Mouse (Mus musculus) liver, postnatal 0 days (tissue): ENCODE results near the gene Unc13c. TPM values are rescaled to one million over a fixed set of nuclear protein-coding genes. Genes with fewer than 3 reads are reported as not detected.

Experiments used
- ATAC-seq: fragments of 200-750 bp; cut with Nextera tagmentation; 2 replicates; pipeline ENCODE4 v1.8.0; 2017; ENCODE audit warnings: mild to moderate bottlenecking, moderate library complexity
- DNase-seq: peaks from one replicate; pipeline ENCODE4 v3.0.0-alpha.2; 2016
- H3K27ac ChIP-seq: fragments of 300-500 bp; sonication (generic); 2 replicates; pipeline ENCODE4 v1.5.1; 2014; ENCODE audit warnings: antibody characterized with exemption, moderate library complexity, mild to moderate bottlenecking, low read depth
- H3K27me3 ChIP-seq: fragments of 300-500 bp; sonication (generic); 2 replicates; pipeline ENCODE4 v1.6.1; 2014; ENCODE audit warnings: low read length, control low read depth, mixed read lengths; ENCODE audit not compliant: insufficient read depth
- H3K36me3 ChIP-seq: fragments of 300-500 bp; sonication (generic); replicated peaks from 2 replicates; pipeline ENCODE4 v1.6.1; 2014; ENCODE audit warnings: mild to moderate bottlenecking, control low read depth, low read length, moderate library complexity, mixed read lengths; ENCODE audit not compliant: insufficient read depth
- H3K4me1 ChIP-seq: fragments of 300-500 bp; sonication (generic); 2 replicates; pipeline ENCODE4 v1.6.1; 2014; ENCODE audit warnings: antibody characterized with exemption, mild to moderate bottlenecking, control low read depth; ENCODE audit not compliant: insufficient read depth
- H3K4me2 ChIP-seq: fragments of 300-500 bp; sonication (generic); 2 replicates; pipeline ENCODE4 v1.6.1; 2014; ENCODE audit warnings: low read depth, mild to moderate bottlenecking, low read length, moderate library complexity, mixed read lengths
- H3K4me3 ChIP-seq: fragments of 300-500 bp; sonication (generic); 2 replicates; pipeline ENCODE4 v1.5.1; 2014; ENCODE audit warnings: low read depth, low read length
- H3K9ac ChIP-seq: fragments of 300-500 bp; sonication (generic); replicated peaks from 2 replicates; pipeline ENCODE4 v1.6.1; 2014; ENCODE audit warnings: mild to moderate bottlenecking, moderate library complexity
- H3K9me3 ChIP-seq: fragments of 300-500 bp; sonication (generic); 2 replicates; pipeline ENCODE4 v1.6.1; 2016; ENCODE audit warnings: mild to moderate bottlenecking, control low read depth, low read length, mixed read lengths
- CTCF ChIP-seq: sonication (generic); IDR thresholded peaks from 2 replicates; pipeline ENCODE4 v1.5.1; 2016; ENCODE audit warnings: antibody characterized with exemption, low read depth
- EP300 ChIP-seq: IDR thresholded peaks from 2 replicates; pipeline ENCODE4 v1.6.1; 2016; ENCODE audit warnings: antibody characterized with exemption, low read depth, mild to moderate bottlenecking
- WGBS: fragments of 180-500 bp; shearing (Covaris S2); extraction: QIAGEN DNeasy Blood & Tissue Kit; methylation state at CpG from one replicate; pipeline ENCODE4 v1.1.7; 2014; ENCODE audit not compliant: insufficient replicate concordance; 5-methylcytosine and 5-hydroxymethylcytosine counted together
- polyA plus RNA-seq: library from polyadenylated mRNA; unstranded; fragments of >200 nt; fragmentation: Nextera tagmentation; extraction: Ambion mirVana; gene quantifications from 2 replicates; pipeline ENCODE4 v1.2.1, GENCODE M21; 2015

Unc13c gene
- polyA plus RNA-seq, 1 experiment from 2014 or later, result 0.04 TPM

GRCm38 (mm10) chr9:73883587-73883986, 85.2 kb downstream of the Unc13c start:
- ATAC-seq, result no peak
- DNase-seq, result no peak
- Histone ChIP-seq H3K27ac (no peak overlapping the region), H3K27me3 (no peaks in the 10 kb centered on the region), H3K9ac (no peak overlapping the region), H3K4me1 (no peaks in the 10 kb centered on the region), H3K4me3 (no peak overlapping the region), H3K9me3 (no peaks in the 10 kb centered on the region; the same call in 1 of the 2 replicates), H3K36me3 (no peaks in the 10 kb centered on the region), H3K4me2 (no peak overlapping the region)
- 38% methylated on average over 1 of the region's 1 CpGs for WGBS
- TF ChIP-seq CTCF, result no peak
- no peak for TF ChIP-seq EP300

GRCm38 (mm10) chr9:73883143-73883542, 85.6 kb downstream of the Unc13c start:
- H3K27ac ChIP-seq, result no peak overlapping the region
- H3K4me1 ChIP-seq, result no peaks in the 10 kb centered on the region
- no peak overlapping the region for H3K4me3 ChIP-seq
- no peak for DNase-seq
- no peak for TF ChIP-seq CTCF
- TF ChIP-seq EP300, result no peak
- no peaks in the 10 kb centered on the region for H3K36me3 ChIP-seq
- H3K4me2 ChIP-seq, result no peak overlapping the region
- no peak for ATAC-seq
- H3K27me3 ChIP-seq, result no peaks in the 10 kb centered on the region
- no peaks in the 10 kb centered on the region; the same call in 1 of the 2 replicates for H3K9me3 ChIP-seq
- 67% methylated on average over 1 of the region's 1 CpGs for WGBS
- H3K9ac ChIP-seq, result no peak overlapping the region

GRCm38 (mm10) chr9:73882393-73882919, 86.3 kb downstream of the Unc13c start:
- DNase-seq (no peak), ATAC-seq (no peak)
- Histone ChIP-seq H3K9ac (no peak overlapping the region), H3K4me2 (no peak overlapping the region), H3K4me3 (no peak overlapping the region), H3K27me3 (no peaks in the 10 kb centered on the region), H3K27ac (no peak overlapping the region), H3K36me3 (no peaks in the 10 kb centered on the region), H3K9me3 (no peaks in the 10 kb centered on the region; the same call in 1 of the 2 replicates), H3K4me1 (no peaks in the 10 kb centered on the region)
- TF ChIP-seq CTCF (no peak), EP300 (no peak)
- 75% methylated on average over 5 of the region's 5 CpGs for WGBS

- DNase-seq (no peak), ATAC-seq (no peak)
- Histone ChIP-seq H3K4me1 (no peaks in the 10 kb centered on the region), H3K36me3 (no peaks in the 10 kb centered on the region), H3K27me3 (no peaks in the 10 kb centered on the region), H3K4me2 (no peak overlapping the region), H3K9ac (no peak overlapping the region), H3K4me3 (no peak overlapping the region), H3K27ac (no peak overlapping the region), H3K9me3 (no peaks in the 10 kb centered on the region)
- no peak for TF ChIP-seq CTCF
- TF ChIP-seq EP300, result no peak
- 70% methylated on average over 2 of the region's 2 CpGs for WGBS
Measured at GRCm38 (mm10) chr9:73867410-73868067, 101.2 kb downstream of the Unc13c start.

GRCm38 (mm10) chr9:73866666-73867065, 102.1 kb downstream of the Unc13c start:
- Histone ChIP-seq H3K9me3 (no peaks in the 10 kb centered on the region), H3K4me1 (no peaks in the 10 kb centered on the region), H3K4me2 (no peak overlapping the region), H3K36me3 (no peaks in the 10 kb centered on the region), H3K4me3 (no peak overlapping the region), H3K9ac (no peak overlapping the region), H3K27me3 (no peaks in the 10 kb centered on the region), H3K27ac (no peak overlapping the region)
- DNase-seq, result no peak
- no peak for TF ChIP-seq CTCF
- TF ChIP-seq EP300, result no peak
- ATAC-seq, result no peak
- WGBS, result 64% methylated on average over 2 of the region's 2 CpGs

- WGBS, result 76% methylated on average over 3 of the region's 3 CpGs
- no peaks in the 10 kb centered on the region for H3K36me3 ChIP-seq
- DNase-seq (no peak), ATAC-seq (no peak)
- H3K27me3 ChIP-seq, result no peaks in the 10 kb centered on the region
- no peaks in the 10 kb centered on the region for H3K9me3 ChIP-seq
- TF ChIP-seq CTCF, result no peak
- no peak for TF ChIP-seq EP300
- no peak overlapping the region for H3K9ac ChIP-seq
- no peak overlapping the region for H3K27ac ChIP-seq
- no peak overlapping the region for H3K4me3 ChIP-seq
- H3K4me2 ChIP-seq, result no peak overlapping the region
- H3K4me1 ChIP-seq, result no peaks in the 10 kb centered on the region
Measured at GRCm38 (mm10) chr9:73859469-73859868, 109.3 kb downstream of the Unc13c start.
